ENCODE assay signal across 14 mouse cellular contexts in genomic region chr17:5987271-5988056, GRCm38 (mm10). TPM values are rescaled to one million over a fixed set of nuclear protein-coding genes. Genes with fewer than 3 reads are reported as not detected.
DNase-seq lines count a peak whose midpoint lies in the region; ATAC-seq and TF ChIP-seq lines count a peak whose summit lies in the region.
"Had no signal": no experiment of that assay in that cellular context is flagged by ENCODE, and none has a peak within 500 bp of the region (broad histone marks: within the 10 kb centered on the region; RNA-seq: fewer than 3 reads in every experiment).

No protein-coding gene starts in this region.

- WGBS in intestine, embryonic 16.5 days = 49% methylated on average over 11 of the region's 11 CpGs
- 62% methylated on average over 11 of the region's 11 CpGs for WGBS in intestine, postnatal 0 days
- 26% methylated on average over 11 of the region's 11 CpGs for WGBS in embryonic facial prominence, embryonic 13.5 days

- H3K9ac ChIP-seq in intestine, embryonic 16.5 days (ENCODE audit: low read depth, low read length) = no peak overlapping the region
- no peak overlapping the region for H3K9ac ChIP-seq in intestine, postnatal 0 days (ENCODE audit: low read depth, low read length)
- H3K9ac ChIP-seq in embryonic facial prominence, embryonic 13.5 days = peak overlapping the region; percentile 7; the same call in 1 of the 2 replicates

- DNase-seq in retina, postnatal 1 day = peak; percentile 38
- DNase-seq in retina, embryonic 14.5 days (ENCODE audit: low spot score) = no peak
- no peak for DNase-seq in cerebellum, postnatal 36 days
- DNase-seq in frontal cortex, postnatal 10 days (ENCODE audit: low spot score in 2 of 2) = no peak
- DNase-seq: adrenal gland, postnatal 14 days; cerebellum, adult 11-12 months; heart, postnatal 4 days; left cerebral cortex, postnatal 4 days; lung, adult 2 months; right cerebral cortex, postnatal 25 days had no signal

- H3K9me3 ChIP-seq in intestine, embryonic 16.5 days (ENCODE audit: control insufficient read depth, low read length) = no peaks in the 10 kb centered on the region
- H3K9me3 ChIP-seq in intestine, postnatal 0 days (ENCODE audit: control insufficient read depth) = no peaks in the 10 kb centered on the region
- H3K9me3 ChIP-seq in embryonic facial prominence, embryonic 13.5 days = no peaks in the 10 kb centered on the region
- H3K9me3 ChIP-seq: G1E had no signal

- no peaks in the 10 kb centered on the region for H3K36me3 ChIP-seq in intestine, embryonic 16.5 days (ENCODE audit: control insufficient read depth, insufficient read depth, low read length)
- H3K36me3 ChIP-seq in intestine, postnatal 0 days (ENCODE audit: control insufficient read depth, insufficient read depth) = peaks cover 7% of the 10 kb centered on the region; the same call in 1 of the 2 replicates
- no peaks in the 10 kb centered on the region for H3K36me3 ChIP-seq in embryonic facial prominence, embryonic 13.5 days
- H3K36me3 ChIP-seq: G1E had no signal

- no peak overlapping the region for H3K27ac ChIP-seq in intestine, embryonic 16.5 days (ENCODE audit: low read length)
- H3K27ac ChIP-seq in intestine, postnatal 0 days (ENCODE audit: low read depth, low read length) = no peak overlapping the region
- H3K27ac ChIP-seq in embryonic facial prominence, embryonic 13.5 days = 0 out of 2 replicates have a peak overlapping the region, but pooled peaks have one; percentile 8

- H3K4me2 ChIP-seq in intestine, embryonic 16.5 days (ENCODE audit: low read depth, low read length) = no peak overlapping the region
- no peak overlapping the region for H3K4me2 ChIP-seq in intestine, postnatal 0 days (replicated peaks; ENCODE audit: low read depth)
- H3K4me2 ChIP-seq in embryonic facial prominence, embryonic 13.5 days = peak overlapping the region; percentile 14; the same call in 1 of the 2 replicates

- H3K27me3 ChIP-seq in intestine, embryonic 16.5 days (replicated peaks; ENCODE audit: control insufficient read depth, insufficient read depth, low read length) = no peaks in the 10 kb centered on the region
- no peaks in the 10 kb centered on the region for H3K27me3 ChIP-seq in intestine, postnatal 0 days (replicated peaks; ENCODE audit: control insufficient read depth, insufficient read depth, low read length)
- H3K27me3 ChIP-seq in embryonic facial prominence, embryonic 13.5 days = no peaks in the 10 kb centered on the region

- ATAC-seq in intestine, embryonic 16.5 days = 0 out of 2 replicates have a peak, but pooled peaks have one; percentile 19
- ATAC-seq in intestine, postnatal 0 days = no peak
- peak; percentile 35; the same call in 1 of the 2 replicates for ATAC-seq in embryonic facial prominence, embryonic 13.5 days (ENCODE audit: insufficient number of reproducible peaks, insufficient read depth, low FRiP score, low TSS enrichment, low read depth)

- no peak for TF ChIP-seq CTCF in intestine, postnatal 0 days (IDR thresholded peaks at IDR 0.05; ENCODE audit: low read depth)

- H3K4me1 ChIP-seq in intestine, embryonic 16.5 days (ENCODE audit: control insufficient read depth, insufficient read depth, low read length) = peaks cover 9% of the 10 kb centered on the region; the same call in 1 of the 2 replicates
- no peaks in the 10 kb centered on the region for H3K4me1 ChIP-seq in intestine, postnatal 0 days (replicated peaks; ENCODE audit: control insufficient read depth, insufficient read depth, low read length)
- H3K4me1 ChIP-seq in embryonic facial prominence, embryonic 13.5 days = peaks cover 17% of the 10 kb centered on the region

- H3K4me3 ChIP-seq in intestine, embryonic 16.5 days (ENCODE audit: low read length) = no peak overlapping the region
- no peak overlapping the region for H3K4me3 ChIP-seq in intestine, postnatal 0 days (ENCODE audit: low read depth, low read length)
- H3K4me3 ChIP-seq in embryonic facial prominence, embryonic 13.5 days = no peak overlapping the region

RNA-seq across cellular contexts. Expression of gene Synj2, which starts 46.4 kb away (rescaled TPM):
- 3.5 and 4.0 TPM in 2 replicates for polyA plus RNA-seq in intestine, embryonic 16.5 days (2015; fragmentation: Nextera tagmentation; extraction: Ambion mirVana)
- polyA plus RNA-seq in intestine, postnatal 0 days (2015; fragmentation: Nextera tagmentation; extraction: Ambion mirVana) = 2.1 and 2.6 TPM in 2 replicates
- 2.5 and 2.9 TPM in 2 replicates for polyA plus RNA-seq in embryonic facial prominence, embryonic 13.5 days (2015; fragmentation: Nextera tagmentation; extraction: Ambion mirVana)
